Mouse (Mus musculus): ENCODE results near the gene Prps1l1. TPM values are rescaled to one million over a fixed set of nuclear protein-coding genes. Genes with fewer than 3 reads are reported as not detected.

Prps1l1 gene
- polyA plus RNA-seq, 3 experiments from 2014 or later: 0.70 to 5.8 (median 0.79) TPM

DNA sequence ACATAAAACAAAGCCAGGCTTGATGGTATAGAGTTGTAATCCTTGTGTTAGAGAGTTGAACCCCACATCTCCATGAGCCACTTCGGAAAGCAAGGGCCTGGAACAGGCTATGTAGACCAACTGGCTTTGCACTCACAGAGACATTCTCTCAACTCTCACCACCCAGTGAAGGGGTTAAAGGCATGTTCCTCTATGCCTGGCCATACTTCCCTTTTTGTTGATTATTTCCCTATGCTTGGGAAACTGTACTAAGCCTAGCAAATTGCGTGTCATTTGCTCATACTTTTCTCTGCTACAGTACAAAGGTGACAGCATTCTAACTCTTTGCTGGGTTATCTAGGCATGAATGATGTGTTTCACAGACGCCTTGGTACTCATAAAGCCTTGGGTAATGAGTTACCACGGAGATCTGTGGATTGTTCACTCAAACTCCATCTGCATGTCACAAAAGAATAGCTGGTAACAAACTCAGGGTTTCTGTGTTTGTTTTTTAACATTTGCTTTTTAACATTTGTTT, 41.4 kb downstream of the Prps1l1 start:
- ATAC-seq: no peak

DNA sequence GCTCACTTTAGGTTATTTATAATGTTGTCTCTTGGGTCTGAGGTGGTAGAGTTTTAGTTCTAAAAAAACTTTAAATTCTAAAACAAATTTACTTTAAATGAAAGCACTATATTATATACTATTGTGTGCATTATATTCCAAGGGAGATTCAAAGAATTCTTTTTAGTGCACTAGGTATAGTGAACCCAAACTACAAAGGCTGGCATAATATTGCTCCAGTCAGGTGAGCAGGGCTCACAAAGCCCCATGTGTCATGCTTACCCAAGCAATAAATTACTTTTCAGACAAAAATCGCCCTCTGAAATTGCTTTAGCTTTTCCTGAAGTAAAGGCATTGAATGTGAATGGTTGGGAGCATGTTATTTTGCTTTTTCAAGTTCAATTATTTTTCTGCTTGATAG, 43.0 kb downstream of the Prps1l1 start:
- no peak for ATAC-seq

Other genes with a start within 250 kb of the Prps1l1 start
- gene Hdac9, start 67.7 kb upstream of the Prps1l1 start, polyA plus RNA-seq (2017; shearing (Covaris generic)): 1 to 10 TPM in 2 of 3 experiments, under 1 TPM in 1; 0.36 to 1.3 (median 1.1) TPM
- gene Snx13, start 62.4 kb downstream of the Prps1l1 start, polyA plus RNA-seq (2017; shearing (Covaris generic)): 10 to 100 TPM; 16.6 to 23.3 (median 18.9) TPM